Mouse (Mus musculus) hindbrain, postnatal 0 days (tissue): Measurements from ENCODE around the gene Cntln. TPM values are rescaled to one million over a fixed set of nuclear protein-coding genes. Genes with fewer than 3 reads are reported as not detected.
A peak's percentile ranks its signal among the peaks of the same experiment; 100 is the strongest.

Experiments
- ATAC-seq: fragments of 200-750 bp; cut with Nextera tagmentation; 2 replicates; pipeline ENCODE4 v1.8.0; 2017; ENCODE audit warnings: mild to moderate bottlenecking, moderate TSS enrichment, moderate library complexity
- DNase-seq: peaks from one replicate; pipeline ENCODE4 v3.0.0-alpha.2; 2015; ENCODE audit warnings: low spot score
- H3K27ac ChIP-seq: fragments of 300-500 bp; sonication (generic); 2 replicates; pipeline ENCODE4 v1.5.1; 2014; ENCODE audit warnings: mild to moderate bottlenecking
- H3K27me3 ChIP-seq: fragments of 300-500 bp; sonication (generic); 2 replicates; pipeline ENCODE4 v1.6.1; 2014; ENCODE audit warnings: low read length, mixed read lengths; ENCODE audit not compliant: insufficient read depth
- H3K36me3 ChIP-seq: fragments of 300-500 bp; sonication (generic); 2 replicates; pipeline ENCODE4 v1.6.1; 2014; ENCODE audit warnings: low read length, mixed read lengths; ENCODE audit not compliant: insufficient read depth
- H3K4me1 ChIP-seq: fragments of 300-500 bp; sonication (generic); 2 replicates; pipeline ENCODE4 v1.6.1; 2014; ENCODE audit warnings: antibody characterized with exemption, low read length, mixed read lengths; ENCODE audit not compliant: insufficient read depth
- H3K4me2 ChIP-seq: fragments of 300-500 bp; sonication (generic); 2 replicates; pipeline ENCODE4 v1.6.1; 2014; ENCODE audit warnings: low read depth, mild to moderate bottlenecking, low read length, moderate library complexity, mixed read lengths
- H3K4me3 ChIP-seq: fragments of 300-500 bp; sonication (generic); 2 replicates; pipeline ENCODE4 v1.5.1; 2014; ENCODE audit warnings: low read length
- H3K9ac ChIP-seq: fragments of 300-500 bp; sonication (generic); replicated peaks from 2 replicates; pipeline ENCODE4 v1.6.1; 2014; ENCODE audit warnings: mild to moderate bottlenecking, low read length, moderate library complexity, mixed read lengths
- H3K9me3 ChIP-seq: fragments of 300-500 bp; sonication (generic); 2 replicates; pipeline ENCODE4 v1.6.1; 2016; ENCODE audit warnings: low read length, mixed read lengths
- CTCF ChIP-seq: IDR thresholded peaks from 2 replicates; pipeline ENCODE4 v1.5.1; 2016; ENCODE audit warnings: antibody characterized with exemption, control low read depth, low read depth
- WGBS: fragments of 180-500 bp; shearing (Covaris S2); extraction: QIAGEN DNeasy Blood & Tissue Kit; methylation state at CpG from one replicate; pipeline ENCODE4 v1.1.7; 2014; 5-methylcytosine and 5-hydroxymethylcytosine counted together
- polyA plus RNA-seq: library from polyadenylated mRNA; unstranded; fragments of >200 nt; fragmentation: Nextera tagmentation; extraction: Ambion mirVana; gene quantifications from 2 replicates; pipeline ENCODE4 v1.2.1, GENCODE M21; 2015
- total RNA-seq: library from RNA; depleted of rRNA; stranded (reverse); fragments of >200 nt; gene quantifications from 2 replicates; pipeline ENCODE4 v1.2.3, GENCODE M21; 2014

The Cntln gene
- total and polyA plus RNA-seq, 2 experiments from 2014 or later: 5.9 to 9.2 TPM

- ATAC-seq: no peak
- TF ChIP-seq CTCF: no peak
- Histone ChIP-seq H3K36me3 (no peaks in the 10 kb centered on the region), H3K4me3 (no peak overlapping the region), H3K9me3 (no peaks in the 10 kb centered on the region), H3K4me1 (no peaks in the 10 kb centered on the region), H3K27ac (no peak overlapping the region), H3K9ac (no peak overlapping the region), H3K4me2 (no peak overlapping the region), H3K27me3 (no peaks in the 10 kb centered on the region)
- WGBS: 48% methylated on average over 8 of the region's 8 CpGs
- peak; percentile 41 for DNase-seq
Measured at GRCm38 (mm10) chr4:85049933-85050553, 165.9 kb downstream of the Cntln start.

DNA sequence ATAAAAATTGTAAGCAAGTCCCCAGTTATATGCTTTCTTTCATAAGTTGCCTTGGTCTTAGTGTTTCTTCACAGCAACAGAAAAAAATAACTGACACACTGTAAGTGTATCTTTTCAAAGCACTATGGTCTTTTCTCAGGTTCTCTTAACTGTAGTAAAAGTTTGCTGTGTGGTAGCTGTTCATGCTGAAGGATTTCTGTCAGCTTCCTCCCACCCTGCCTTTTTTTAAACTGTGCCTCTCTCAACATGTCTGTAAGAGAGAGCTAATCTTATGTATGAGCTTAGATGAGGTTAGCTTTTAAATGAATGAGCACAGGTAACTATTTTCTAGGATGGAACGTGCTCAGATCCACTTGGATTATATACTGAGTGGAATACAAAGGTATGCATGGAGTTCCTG is 170.5 kb downstream of the Cntln start:
- Histone ChIP-seq H3K9ac (no peak overlapping the region), H3K27me3 (no peaks in the 10 kb centered on the region), H3K4me1 (no peaks in the 10 kb centered on the region), H3K36me3 (no peaks in the 10 kb centered on the region), H3K4me3 (no peak overlapping the region), H3K4me2 (no peak overlapping the region), H3K9me3 (no peaks in the 10 kb centered on the region), H3K27ac (no peak overlapping the region)
- TF ChIP-seq CTCF: no peak
- 83% methylated on average over 1 of the region's 1 CpGs for WGBS
- no peak for ATAC-seq
- no peak for DNase-seq

DNA sequence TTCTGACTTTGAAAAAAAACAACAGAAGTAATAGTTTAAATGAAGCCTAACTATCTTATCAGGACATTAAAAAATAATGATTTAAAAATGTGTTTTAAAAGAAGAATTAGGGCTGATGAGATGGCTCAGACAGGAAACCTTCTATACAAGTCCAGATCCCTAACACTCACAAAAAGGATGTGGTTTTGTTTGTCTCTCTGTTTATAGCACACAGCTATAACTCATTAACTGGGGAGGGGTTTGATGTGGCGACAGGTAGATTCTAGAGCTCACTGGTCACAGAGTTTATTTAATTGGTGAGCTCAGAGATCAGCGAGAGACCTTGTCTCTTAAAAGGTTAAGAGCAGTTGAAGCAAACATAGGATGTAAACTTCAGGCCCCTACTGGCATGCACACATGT is 175.5 kb downstream of the Cntln start:
- Histone ChIP-seq H3K36me3 (no peaks in the 10 kb centered on the region), H3K4me1 (no peaks in the 10 kb centered on the region), H3K4me3 (no peak overlapping the region), H3K27ac (no peak overlapping the region), H3K27me3 (no peaks in the 10 kb centered on the region), H3K9ac (no peak overlapping the region), H3K4me2 (no peak overlapping the region), H3K9me3 (no peaks in the 10 kb centered on the region)
- TF ChIP-seq CTCF: no peak
- DNase-seq: no peak
- 95% methylated on average over 2 of the region's 2 CpGs for WGBS
- no peak for ATAC-seq

GRCm38 (mm10) chr4:85061676-85062075 is 177.6 kb downstream of the Cntln start:
- Histone ChIP-seq H3K4me1 (no peaks in the 10 kb centered on the region), H3K27me3 (no peaks in the 10 kb centered on the region), H3K27ac (no peak overlapping the region), H3K9ac (no peak overlapping the region), H3K36me3 (no peaks in the 10 kb centered on the region), H3K4me3 (no peak overlapping the region), H3K9me3 (no peaks in the 10 kb centered on the region), H3K4me2 (no peak overlapping the region)
- no peak for ATAC-seq
- 63% methylated on average over 2 of the region's 2 CpGs for WGBS
- TF ChIP-seq CTCF: no peak
- no peak for DNase-seq

DNA sequence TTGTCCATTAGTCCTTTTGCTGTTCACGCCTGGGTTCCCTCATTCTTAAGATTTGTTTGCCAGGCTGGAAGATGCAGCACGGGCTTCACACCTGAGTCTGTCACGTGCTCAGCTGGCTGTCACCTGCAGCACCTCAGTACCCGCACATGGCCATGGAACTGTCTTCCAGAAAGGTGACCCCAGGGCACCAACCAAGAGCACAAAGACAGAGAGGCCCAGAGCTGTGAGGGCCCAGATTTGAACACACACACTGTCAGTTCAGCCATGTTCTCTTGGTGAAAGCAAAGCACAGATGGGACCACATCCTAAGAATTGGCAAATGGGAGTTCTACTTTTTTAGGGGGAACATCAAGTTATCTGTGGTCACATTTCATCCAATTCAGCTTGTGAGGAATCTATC is 211.9 kb downstream of the Cntln start:
- no peak for ATAC-seq
- WGBS: 74% methylated on average over 4 of the region's 4 CpGs
- no peak overlapping the region for H3K4me2 ChIP-seq

GRCm38 (mm10) chr4:85096682-85097081 is 212.6 kb downstream of the Cntln start:
- no peak overlapping the region for H3K27ac ChIP-seq
- no peak overlapping the region for H3K9ac ChIP-seq
- no peak overlapping the region for H3K4me3 ChIP-seq
- no peaks in the 10 kb centered on the region for H3K27me3 ChIP-seq
- no peaks in the 10 kb centered on the region for H3K36me3 ChIP-seq
- ATAC-seq (peak; percentile 67; the same call in 1 of the 2 replicates), DNase-seq (peak; percentile 86)
- TF ChIP-seq CTCF: peak; percentile 96
- no peaks in the 10 kb centered on the region for H3K9me3 ChIP-seq
- no peaks in the 10 kb centered on the region for H3K4me1 ChIP-seq
- no peak overlapping the region for H3K4me2 ChIP-seq
- WGBS: 14% methylated on average over 7 of the region's 7 CpGs

More for the DNA sequence above, 211.9 kb downstream of the Cntln start:
- DNase-seq: no peak
- Histone ChIP-seq H3K27ac (no peak overlapping the region), H3K4me3 (no peak overlapping the region), H3K36me3 (no peaks in the 10 kb centered on the region), H3K27me3 (no peaks in the 10 kb centered on the region), H3K9me3 (no peaks in the 10 kb centered on the region), H3K4me1 (no peaks in the 10 kb centered on the region), H3K9ac (no peak overlapping the region)
- no peak for TF ChIP-seq CTCF

- H3K4me2 ChIP-seq: no peak overlapping the region
- H3K27ac ChIP-seq: no peak overlapping the region
- no peak overlapping the region for H3K9ac ChIP-seq
- 93% methylated on average over 4 of the region's 4 CpGs for WGBS
- no peaks in the 10 kb centered on the region for H3K4me1 ChIP-seq
- DNase-seq (no peak), ATAC-seq (no peak)
- H3K4me3 ChIP-seq: no peak overlapping the region
- no peak for TF ChIP-seq CTCF
- H3K27me3 ChIP-seq: no peaks in the 10 kb centered on the region
- no peaks in the 10 kb centered on the region for H3K36me3 ChIP-seq
- no peaks in the 10 kb centered on the region for H3K9me3 ChIP-seq
Measured at GRCm38 (mm10) chr4:85102168-85102567, 218.1 kb downstream of the Cntln start.
